Mouse (Mus musculus) neural tube, embryonic 12.5 days (tissue): ENCODE results near the gene Nutf2. TPM values are rescaled to one million over a fixed set of nuclear protein-coding genes. Genes with fewer than 3 reads are reported as not detected.

Source experiments
- ATAC-seq: fragments of 200-750 bp; cut with Nextera tagmentation; 2 replicates; pipeline ENCODE4 v1.8.0; 2017; ENCODE audit warnings: low read depth, mild to moderate bottlenecking, moderate TSS enrichment, moderate library complexity; ENCODE audit not compliant: low FRiP score
- H3K27ac ChIP-seq: fragments of 300-500 bp; sonication (generic); 2 replicates; pipeline ENCODE4 v1.5.1; 2016
- H3K27me3 ChIP-seq: fragments of 300-500 bp; sonication (generic); replicated peaks from 2 replicates; pipeline ENCODE4 v1.6.1; 2016; ENCODE audit warnings: mild to moderate bottlenecking
- H3K36me3 ChIP-seq: fragments of 300-500 bp; sonication (generic); 2 replicates; pipeline ENCODE4 v1.6.1; 2016; ENCODE audit warnings: mild to moderate bottlenecking
- H3K4me1 ChIP-seq: fragments of 300-500 bp; sonication (generic); 2 replicates; pipeline ENCODE4 v1.6.1; 2016
- H3K4me2 ChIP-seq: fragments of 300-500 bp; sonication (generic); replicated peaks from 2 replicates; pipeline ENCODE4 v1.6.1; 2016; ENCODE audit warnings: mild to moderate bottlenecking
- H3K4me3 ChIP-seq: fragments of 300-500 bp; sonication (generic); 2 replicates; pipeline ENCODE4 v1.5.1; 2016
- H3K9ac ChIP-seq: fragments of 300-500 bp; sonication (generic); 2 replicates; pipeline ENCODE4 v1.6.1; 2016; ENCODE audit warnings: mild to moderate bottlenecking
- H3K9me3 ChIP-seq: fragments of 300-500 bp; sonication (generic); 2 replicates; pipeline ENCODE4 v1.6.1; 2016; ENCODE audit warnings: mild to moderate bottlenecking
- WGBS: fragments of 180-500 bp; shearing (Covaris S2); methylation state at CpG from one replicate; pipeline ENCODE4 v1.1.7; 2016; 5-methylcytosine and 5-hydroxymethylcytosine counted together
- polyA plus RNA-seq: library from polyadenylated mRNA; unstranded; fragments of >200 nt; fragmentation: Nextera tagmentation; extraction: Ambion mirVana; gene quantifications from 2 replicates; pipeline ENCODE4 v1.2.1, GENCODE M21; 2016

The Nutf2 gene
- polyA plus RNA-seq, 1 experiment from 2014 or later = 238 TPM

DNA sequence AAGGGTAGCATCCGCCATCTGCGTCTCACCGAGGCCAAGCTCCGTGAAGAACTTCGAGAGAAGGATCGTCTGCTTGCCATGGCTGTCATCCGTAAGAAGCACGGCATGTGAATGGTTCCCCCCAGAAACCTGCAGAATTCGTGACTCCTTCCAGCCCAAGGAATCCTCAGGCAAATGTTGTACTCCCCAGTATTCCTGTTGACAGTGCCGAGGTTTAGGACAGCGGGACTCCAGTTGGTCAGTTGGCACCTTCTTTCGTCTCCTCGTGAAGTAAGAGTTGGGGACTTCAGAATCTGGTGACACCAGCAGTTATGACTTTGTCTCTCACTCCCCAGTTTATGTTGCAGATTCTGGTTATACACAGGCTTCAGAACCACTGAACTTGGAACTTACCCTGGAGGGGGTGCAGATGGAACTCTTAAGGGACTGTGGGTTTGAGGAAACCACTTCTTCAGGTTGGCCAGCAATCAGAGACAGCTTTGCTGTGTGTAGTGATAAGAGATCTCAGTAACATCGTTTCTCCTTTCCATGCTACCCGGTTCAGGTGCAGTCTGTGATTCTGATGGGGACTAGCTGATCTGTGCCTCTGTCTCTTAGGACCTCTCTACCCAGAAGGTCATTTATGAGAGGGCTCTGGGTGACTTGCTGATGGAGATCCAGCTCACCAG lies 4.1 kb upstream of the Nutf2 start:
- H3K27me3 ChIP-seq = no peaks in the 10 kb centered on the region
- no peaks in the 10 kb centered on the region for H3K9me3 ChIP-seq
- ATAC-seq = no peak
- WGBS = 28% methylated on average over 15 of the region's 15 CpGs
- H3K4me1 ChIP-seq = peaks cover 41% of the 10 kb centered on the region
- peaks cover 7% of the 10 kb centered on the region; the same call in 1 of the 2 replicates for H3K36me3 ChIP-seq
- H3K4me2 ChIP-seq = peak overlapping the region; percentile 95
- 0 out of 2 replicates have a peak overlapping the region, but pooled peaks have one; percentile 78 for H3K27ac ChIP-seq
- H3K9ac ChIP-seq = peak overlapping the region; percentile 85
- H3K4me3 ChIP-seq = peak overlapping the region; percentile 80

DNA sequence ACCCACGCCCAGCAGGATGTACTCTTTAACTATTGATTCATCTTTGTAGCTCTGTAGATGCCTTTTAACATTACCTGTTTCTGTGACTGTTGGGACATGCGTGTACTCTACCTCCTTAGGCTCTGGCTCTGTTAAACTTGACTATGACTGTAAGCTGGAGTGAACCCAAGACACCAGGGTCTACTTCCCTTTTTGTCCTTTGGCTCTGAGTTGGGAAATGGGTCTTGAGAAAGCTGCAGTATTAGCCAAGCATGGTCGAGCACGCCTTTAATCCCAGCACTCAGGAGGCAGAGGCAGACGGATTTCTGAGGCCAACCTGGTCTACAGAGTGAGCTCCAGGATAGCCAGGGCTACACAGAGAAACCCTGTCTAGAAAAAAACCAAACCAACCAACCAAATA lies 1.9 kb upstream of the Nutf2 start:
- Histone ChIP-seq H3K4me3 (no peak overlapping the region), H3K4me2 (no peak overlapping the region), H3K4me1 (peaks cover 56% of the 10 kb centered on the region), H3K9me3 (no peaks in the 10 kb centered on the region), H3K27me3 (no peaks in the 10 kb centered on the region), H3K36me3 (peaks cover 7% of the 10 kb centered on the region; the same call in 1 of the 2 replicates), H3K27ac (no peak overlapping the region), H3K9ac (no peak overlapping the region)
- ATAC-seq = no peak
- WGBS = 91% methylated on average over 5 of the region's 5 CpGs

DNA sequence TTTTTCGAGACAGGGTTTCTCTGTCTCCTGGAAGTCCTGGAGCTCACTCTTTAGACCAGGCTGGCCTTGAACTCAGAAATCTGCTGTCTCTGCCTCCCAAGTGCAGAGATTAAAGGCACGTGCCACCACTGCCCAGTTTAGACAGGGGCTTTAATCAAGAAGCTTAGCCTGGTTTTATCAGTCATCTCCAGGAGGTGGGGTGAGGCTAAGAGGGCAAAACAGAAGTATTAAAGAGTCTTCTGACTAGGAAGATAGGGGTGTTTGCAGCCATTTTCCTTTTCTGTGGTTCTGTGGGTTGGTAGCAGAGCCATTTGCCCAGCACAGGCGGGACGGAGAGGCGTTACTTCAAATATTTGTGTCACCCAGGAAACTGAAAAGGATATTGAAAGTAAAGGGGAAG lies 1.1 kb upstream of the Nutf2 start:
- no peak overlapping the region for H3K4me3 ChIP-seq
- no peak overlapping the region for H3K27ac ChIP-seq
- peaks cover 7% of the 10 kb centered on the region; the same call in 1 of the 2 replicates for H3K36me3 ChIP-seq
- ATAC-seq = no peak
- H3K9ac ChIP-seq = no peak overlapping the region
- H3K9me3 ChIP-seq = no peaks in the 10 kb centered on the region
- no peaks in the 10 kb centered on the region for H3K27me3 ChIP-seq
- H3K4me2 ChIP-seq = peak overlapping the region; percentile 87
- peaks cover 63% of the 10 kb centered on the region for H3K4me1 ChIP-seq
- WGBS = 78% methylated on average over 5 of the region's 5 CpGs

DNA sequence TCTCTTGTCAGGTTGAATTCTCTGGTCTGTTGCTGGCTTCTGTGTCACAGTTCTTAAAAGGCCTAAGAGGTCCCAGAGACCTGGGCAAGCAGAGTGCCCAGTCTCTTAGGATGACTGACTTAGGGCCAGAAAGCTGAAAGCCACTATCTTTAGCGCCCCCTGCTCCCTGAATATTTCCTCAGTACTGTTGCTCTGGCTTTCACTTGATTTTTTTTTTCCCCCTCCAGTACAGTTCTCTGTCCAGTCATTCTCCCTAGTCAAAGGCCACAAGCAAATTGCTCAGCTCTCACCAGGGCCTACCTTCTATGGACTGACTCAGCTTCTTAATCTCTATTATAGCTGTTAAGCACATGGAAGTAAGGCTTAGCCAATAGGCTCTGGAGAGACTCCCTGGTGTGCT lies 1.6 kb downstream of the Nutf2 start:
- H3K4me1 ChIP-seq = peaks cover 50% of the 10 kb centered on the region
- H3K4me2 ChIP-seq = peak overlapping the region; percentile 87
- no peak overlapping the region for H3K27ac ChIP-seq
- 14% methylated on average over 1 of the region's 1 CpGs for WGBS
- peak overlapping the region; percentile 97 for H3K4me3 ChIP-seq
- H3K9me3 ChIP-seq = no peaks in the 10 kb centered on the region
- no peak for ATAC-seq
- H3K36me3 ChIP-seq = peaks cover 16% of the 10 kb centered on the region
- H3K27me3 ChIP-seq = no peaks in the 10 kb centered on the region
- peak overlapping the region; percentile 98 for H3K9ac ChIP-seq

DNA sequence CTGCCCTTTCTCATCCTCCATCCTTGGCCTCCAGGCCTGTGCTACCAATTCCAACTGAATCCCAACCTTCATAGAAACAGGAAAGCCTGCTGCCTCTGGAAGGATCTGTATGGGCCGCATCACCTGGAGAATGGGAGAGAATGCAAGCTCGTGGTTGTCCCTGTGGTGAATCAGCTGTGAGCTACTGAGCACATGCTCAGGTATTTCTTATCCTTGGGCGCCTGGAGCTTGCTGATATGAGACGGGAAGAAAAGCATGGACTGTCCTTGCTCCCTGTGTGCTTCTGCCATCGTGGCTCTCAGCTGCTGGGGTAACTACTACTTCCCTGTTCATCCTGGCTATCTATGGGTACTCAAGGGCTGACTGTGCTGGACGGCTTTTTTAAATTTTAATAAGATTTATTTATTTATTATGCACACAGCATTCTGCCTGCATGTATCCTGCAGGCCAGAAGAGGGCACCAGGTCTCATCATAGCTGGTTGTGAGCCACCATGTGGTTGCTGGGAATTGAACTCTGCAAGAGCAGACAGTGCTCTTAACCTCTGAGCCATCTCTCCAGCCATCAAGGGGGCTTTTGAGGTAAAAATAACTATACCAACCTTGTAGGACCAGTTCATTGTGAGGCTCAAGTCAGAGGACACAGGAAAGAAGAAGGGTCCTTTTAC lies 6.1 kb downstream of the Nutf2 start:
- H3K9me3 ChIP-seq = no peaks in the 10 kb centered on the region
- peaks cover 22% of the 10 kb centered on the region for H3K4me1 ChIP-seq
- H3K36me3 ChIP-seq = peaks cover 47% of the 10 kb centered on the region
- H3K27me3 ChIP-seq = no peaks in the 10 kb centered on the region
- no peak overlapping the region for H3K27ac ChIP-seq
- H3K9ac ChIP-seq = no peak overlapping the region
- ATAC-seq = no peak
- no peak overlapping the region for H3K4me3 ChIP-seq
- WGBS = 85% methylated on average over 6 of the region's 6 CpGs
- no peak overlapping the region for H3K4me2 ChIP-seq

DNA sequence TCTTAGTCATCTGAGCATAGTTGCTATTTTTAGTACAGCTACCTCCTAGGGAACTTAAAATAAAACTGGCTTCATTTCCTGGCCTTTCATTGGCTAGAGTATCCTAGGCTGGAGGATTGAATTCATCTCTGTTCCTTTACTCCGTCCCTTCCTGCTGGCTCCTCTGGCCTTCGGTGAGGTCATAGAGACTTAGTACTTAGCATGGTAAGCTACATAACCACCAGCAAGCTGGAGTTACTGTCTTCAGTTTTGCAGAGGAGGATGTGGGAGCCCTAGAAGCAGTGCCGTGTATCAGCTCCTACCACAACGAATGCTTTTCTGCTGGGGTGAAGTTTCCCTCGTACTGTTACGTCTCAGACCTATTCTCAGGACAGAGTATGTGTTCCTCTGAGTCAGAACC lies 13.9 kb downstream of the Nutf2 start:
- H3K27ac ChIP-seq = no peak overlapping the region
- H3K9me3 ChIP-seq = no peaks in the 10 kb centered on the region
- no peak for ATAC-seq
- no peak overlapping the region for H3K9ac ChIP-seq
- 91% methylated on average over 6 of the region's 6 CpGs for WGBS
- no peaks in the 10 kb centered on the region for H3K27me3 ChIP-seq
- no peak overlapping the region for H3K4me3 ChIP-seq
- H3K4me2 ChIP-seq = no peak overlapping the region
- H3K36me3 ChIP-seq = peaks cover 67% of the 10 kb centered on the region
- no peaks in the 10 kb centered on the region for H3K4me1 ChIP-seq

DNA sequence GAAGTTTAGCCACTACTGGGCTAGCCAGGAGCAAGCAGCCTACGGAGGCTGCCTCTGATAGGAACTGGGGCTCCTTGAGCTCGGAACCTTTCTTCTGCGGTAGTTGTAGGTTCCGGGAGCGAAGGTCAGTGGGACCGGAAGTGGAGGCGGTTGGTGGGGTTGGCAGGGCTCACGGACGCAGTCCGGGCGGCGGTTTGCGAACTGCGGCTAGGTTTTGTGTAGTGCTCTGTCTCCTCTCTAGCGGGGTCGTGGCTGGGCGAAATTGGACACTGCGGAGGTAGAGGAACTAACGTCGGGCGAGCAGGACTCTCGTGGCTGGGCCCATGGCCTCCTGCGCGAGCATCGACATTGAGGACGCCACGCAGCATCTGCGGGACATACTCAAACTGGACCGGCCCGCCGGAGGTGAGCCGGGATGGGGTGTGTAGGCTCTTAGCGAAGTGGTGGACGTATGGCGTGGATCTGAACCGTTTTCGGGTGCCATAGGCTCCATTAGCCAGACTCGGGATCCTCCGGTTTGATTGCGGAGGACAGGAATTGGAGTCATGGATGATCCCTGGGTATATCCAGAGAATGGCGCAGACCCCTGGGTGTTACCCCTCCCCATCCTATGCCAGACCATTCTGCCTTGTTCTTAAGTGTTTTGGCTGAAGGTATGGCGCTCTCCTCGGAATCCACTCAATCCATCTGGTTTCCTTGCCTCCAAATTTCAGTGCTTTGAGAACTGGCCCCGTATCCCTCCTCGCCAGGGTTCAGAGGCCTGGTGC lies 20.6 kb downstream of the Nutf2 start, which contains the start of gene Edc4:
Edc4 (plus strand) TSS at position 128 of the 767 bp plus-strand sequence.
- H3K27me3 ChIP-seq = no peaks in the 10 kb centered on the region
- WGBS = 2% methylated on average over 45 of the region's 45 CpGs
- H3K9me3 ChIP-seq = no peaks in the 10 kb centered on the region
- H3K27ac ChIP-seq = no peak within 1 kb of the TSS
- peaks cover 20% of the 10 kb centered on the region for H3K4me1 ChIP-seq
- peak; percentile 77 for ATAC-seq
- H3K36me3 ChIP-seq = peaks cover 53% of the 10 kb centered on the region
- peak within 1 kb of the TSS; percentile 96 for H3K4me2 ChIP-seq
- H3K4me3 ChIP-seq = peak within 1 kb of the TSS; percentile 86
- peak within 1 kb of the TSS; percentile 95 for H3K9ac ChIP-seq

DNA sequence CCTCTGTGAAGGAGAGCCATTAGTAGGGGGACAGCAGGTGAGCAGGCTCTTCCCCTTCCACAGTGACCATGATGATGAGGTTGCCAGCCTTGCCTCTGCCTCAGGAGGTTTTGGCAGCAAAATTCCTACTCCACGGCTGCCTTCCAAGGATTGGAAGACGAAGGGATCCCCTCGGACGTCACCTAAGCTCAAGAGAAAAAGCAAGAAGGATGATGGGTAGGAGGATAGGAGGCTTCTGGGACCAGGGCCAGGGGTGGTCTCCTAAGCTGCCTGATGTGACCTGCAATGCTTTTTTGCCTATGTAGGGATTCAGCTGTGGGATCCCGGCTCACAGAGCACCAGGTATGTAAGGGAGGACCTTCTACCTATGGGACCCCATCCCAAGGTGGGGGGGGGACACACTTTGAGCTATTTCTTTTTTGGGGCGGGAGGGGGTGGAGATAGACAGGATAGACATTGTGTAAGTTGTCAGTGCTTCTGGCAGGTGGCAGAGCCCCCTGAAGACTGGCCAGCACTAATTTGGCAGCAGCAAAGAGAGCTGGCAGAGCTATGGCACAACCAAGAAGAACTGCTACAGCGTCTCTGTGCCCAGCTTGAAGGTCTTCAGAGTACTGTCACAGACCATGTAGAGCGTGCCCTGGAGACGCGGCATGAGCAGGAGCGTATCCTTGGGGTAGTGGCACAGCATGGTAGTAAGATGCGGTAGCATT lies 29.5 kb downstream of the Nutf2 start:
- H3K27ac ChIP-seq = no peak overlapping the region
- no peak for ATAC-seq
- no peak overlapping the region for H3K4me3 ChIP-seq
- peaks cover 87% of the 10 kb centered on the region for H3K36me3 ChIP-seq
- H3K9ac ChIP-seq = no peak overlapping the region
- H3K9me3 ChIP-seq = no peaks in the 10 kb centered on the region
- peaks cover 7% of the 10 kb centered on the region for H3K4me1 ChIP-seq
- no peak overlapping the region for H3K4me2 ChIP-seq
- H3K27me3 ChIP-seq = no peaks in the 10 kb centered on the region
- 94% methylated on average over 12 of the region's 12 CpGs for WGBS

DNA sequence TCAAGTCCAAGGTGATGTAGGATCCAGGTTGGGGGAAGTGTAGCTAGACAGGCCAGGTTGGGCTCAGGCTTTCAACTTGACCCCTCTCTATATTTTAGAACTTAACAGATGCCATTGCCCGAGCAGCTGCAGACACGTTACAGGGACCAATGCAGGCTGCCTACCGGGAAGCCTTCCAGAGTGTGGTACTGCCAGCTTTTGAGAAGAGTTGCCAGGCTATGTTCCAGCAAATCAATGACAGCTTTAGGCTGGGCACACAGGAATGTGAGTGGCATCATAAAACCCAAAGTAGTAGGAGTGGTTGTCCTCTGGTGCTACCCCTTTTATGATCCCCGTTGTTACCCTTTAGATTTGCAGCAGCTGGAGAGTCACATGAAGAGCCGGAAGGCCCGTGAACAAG lies 30.5 kb downstream of the Nutf2 start:
- Histone ChIP-seq H3K4me3 (no peak overlapping the region), H3K9me3 (no peaks in the 10 kb centered on the region), H3K4me1 (peaks cover 7% of the 10 kb centered on the region), H3K4me2 (no peak overlapping the region), H3K9ac (no peak overlapping the region), H3K27me3 (no peaks in the 10 kb centered on the region), H3K27ac (no peak overlapping the region), H3K36me3 (peaks cover 80% of the 10 kb centered on the region)
- no peak for ATAC-seq
- 75% methylated on average over 6 of the region's 6 CpGs for WGBS

DNA sequence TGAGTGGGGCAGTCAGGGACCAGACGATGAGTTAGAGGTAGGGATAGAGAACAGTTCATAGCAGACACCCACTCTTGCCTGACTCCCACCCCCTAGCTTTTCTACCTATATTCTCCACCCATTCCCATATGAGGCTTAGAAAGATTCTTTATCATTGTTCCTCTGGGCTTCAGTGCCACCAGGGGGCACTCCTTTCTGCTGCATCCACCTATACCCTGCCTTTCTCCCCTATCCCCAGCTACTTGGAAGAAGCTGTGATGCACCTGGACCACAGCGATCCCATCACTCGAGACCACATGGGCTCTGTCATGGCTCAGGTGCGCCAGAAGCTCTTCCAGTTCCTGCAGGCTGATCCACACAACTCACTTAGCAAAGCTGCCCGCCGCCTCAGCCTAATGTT lies 32.1 kb downstream of the Nutf2 start:
- Histone ChIP-seq H3K36me3 (peaks cover 64% of the 10 kb centered on the region), H3K4me3 (no peak overlapping the region), H3K4me1 (peaks cover 7% of the 10 kb centered on the region), H3K9me3 (no peaks in the 10 kb centered on the region), H3K27ac (no peak overlapping the region), H3K4me2 (no peak overlapping the region), H3K9ac (no peak overlapping the region), H3K27me3 (no peaks in the 10 kb centered on the region)
- no peak for ATAC-seq
- 89% methylated on average over 6 of the region's 6 CpGs for WGBS

DNA sequence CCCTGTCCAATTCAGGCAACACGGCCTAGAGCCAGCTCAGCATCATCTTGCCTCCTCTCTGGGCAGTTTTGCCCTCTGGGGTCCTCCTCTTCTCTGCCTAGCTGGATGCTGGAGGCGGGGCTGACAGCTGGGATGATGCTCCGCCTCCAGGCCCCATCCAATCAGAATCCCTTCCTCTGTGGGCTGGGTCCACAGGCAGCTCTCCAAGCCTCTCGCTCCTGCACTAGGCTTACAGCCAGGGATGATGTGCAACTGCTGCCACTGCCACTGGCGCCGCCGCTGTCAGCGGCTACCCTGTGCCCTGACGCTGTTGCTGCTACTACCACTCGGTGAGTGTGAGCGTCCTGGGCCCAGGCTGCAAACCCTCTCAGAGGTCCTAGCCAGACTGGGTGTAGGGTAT lies 33.0 kb downstream of the Nutf2 start, which contains the start of gene Nrn1l:
Nrn1l (plus strand) TSS at position 229 of the 400 bp plus-strand sequence.
- H3K36me3 ChIP-seq = peaks cover 55% of the 10 kb centered on the region
- H3K9ac ChIP-seq = peak within 1 kb of the TSS; percentile 22; the same call in 1 of the 2 replicates
- H3K4me1 ChIP-seq = peaks cover 7% of the 10 kb centered on the region
- 8% methylated on average over 11 of the region's 11 CpGs for WGBS
- H3K4me3 ChIP-seq = 0 out of 2 replicates have a peak within 1 kb of the TSS, but pooled peaks have one; percentile 11
- no peaks in the 10 kb centered on the region for H3K9me3 ChIP-seq
- peak; percentile 92 for ATAC-seq
- H3K27me3 ChIP-seq = no peaks in the 10 kb centered on the region
- H3K27ac ChIP-seq = no peak within 1 kb of the TSS
- peak within 1 kb of the TSS; percentile 50 for H3K4me2 ChIP-seq
